Mouse (Mus musculus): ENCODE results near the gene Fam120a.

Fam120a gene

GRCm38 (mm10) chr13:48967956-48968749 is at the start of gene Fam120a:
Gene Fam120a, minus strand, starts transcription at chr13:48968017.
- peak; percentile 81 to 92 for DNase-seq

GRCm38 (mm10) chr13:49017375-49017774 is 49.6 kb upstream of the Fam120a start:
- no peak for DNase-seq

- peak; percentile 87 to 92 for DNase-seq
Observed at GRCm38 (mm10) chr13:49016311-49016761, 48.5 kb upstream of the Fam120a start.

GRCm38 (mm10) chr13:49015366-49016306 is 47.8 kb upstream of the Fam120a start:
- DNase-seq, result peak; percentile 44 to 53

GRCm38 (mm10) chr13:49013206-49013794 is 45.5 kb upstream of the Fam120a start:
- no peak for DNase-seq

- peak; percentile 88 to 95 for DNase-seq
Observed at GRCm38 (mm10) chr13:49001691-49002090, 33.9 kb upstream of the Fam120a start.

GRCm38 (mm10) chr13:48998591-48998990 is 30.8 kb upstream of the Fam120a start:
- peak; percentile 74 to 77 for DNase-seq

- DNase-seq, result no peak
Observed at GRCm38 (mm10) chr13:48996731-48997130, 28.9 kb upstream of the Fam120a start.

- no peak for DNase-seq
Observed at GRCm38 (mm10) chr13:48994903-48995302, 27.1 kb upstream of the Fam120a start.

GRCm38 (mm10) chr13:48992914-48993313 is 25.1 kb upstream of the Fam120a start:
- DNase-seq, result no peak

- no peak for DNase-seq
Observed at GRCm38 (mm10) chr13:48990138-48990537, 22.3 kb upstream of the Fam120a start.

GRCm38 (mm10) chr13:48982482-48983098 is 14.8 kb upstream of the Fam120a start:
- DNase-seq, result no peak

GRCm38 (mm10) chr13:48979069-48979468 is 11.3 kb upstream of the Fam120a start:
- no peak for DNase-seq

GRCm38 (mm10) chr13:48977858-48978257 is 10.0 kb upstream of the Fam120a start:
- DNase-seq, result no peak

GRCm38 (mm10) chr13:48974699-48975098 is 6.9 kb upstream of the Fam120a start:
- no peak for DNase-seq

GRCm38 (mm10) chr13:48974266-48974665 is 6.4 kb upstream of the Fam120a start:
- DNase-seq, result no peak

GRCm38 (mm10) chr13:48973231-48973630 is 5.4 kb upstream of the Fam120a start:
- DNase-seq, result no peak

- DNase-seq, result no peak
Observed at GRCm38 (mm10) chr13:48971033-48971432, 3.2 kb upstream of the Fam120a start.

- DNase-seq, result no peak
Observed at GRCm38 (mm10) chr13:48970566-48970965, 2.7 kb upstream of the Fam120a start.

- DNase-seq, result no peak
Observed at GRCm38 (mm10) chr13:48968750-48969088, 902 bp upstream of the Fam120a start.

GRCm38 (mm10) chr13:48966851-48967821 is 681 bp downstream of the Fam120a start:
- DNase-seq, result peak; percentile 54 to 69
